Mouse (Mus musculus): Measurements from ENCODE around the gene Fgfr2. TPM values are rescaled to one million over a fixed set of nuclear protein-coding genes. Genes with fewer than 3 reads are reported as not detected.

The Fgfr2 gene
- polyA plus RNA-seq, 1 experiment from 2014 or later, result 99.3 TPM

- Histone ChIP-seq H3K9me3 (replicated peaks) (no peaks in the 10 kb centered on the region), H3K36me3 (peaks cover 40% of the 10 kb centered on the region), H3K27me3 (ENCODE audit: low read depth, poor library complexity, severe bottlenecking) (peaks cover 41% of the 10 kb centered on the region), H3K4me1 (peaks cover 40% of the 10 kb centered on the region), H3K4me3 (peak overlapping the region; percentile 88), H3K27ac (replicated peaks) (peak overlapping the region; percentile 98)
- DNase-seq (ENCODE audit: low spot score), result no peak
- WGBS, result under 1% methylated on average over 14 of the region's 14 CpGs
Observed at GRCm38 (mm10) chr7:131560697-131561042, 1562.5 kb downstream of the Fgfr2 start.

- WGBS, result 0% methylated on average over 46 of the region's 51 CpGs
- Histone ChIP-seq H3K4me3 (peak within 1 kb of the TSS; percentile 88), H3K4me1 (peaks cover 45% of the 10 kb centered on the region), H3K9me3 (replicated peaks) (no peaks in the 10 kb centered on the region), H3K36me3 (peaks cover 35% of the 10 kb centered on the region), H3K27me3 (ENCODE audit: low read depth, poor library complexity, severe bottlenecking) (peaks cover 46% of the 10 kb centered on the region), H3K27ac (replicated peaks) (peak within 1 kb of the TSS; percentile 98)
- peak; percentile 94 for DNase-seq (ENCODE audit: low spot score)
Observed at GRCm38 (mm10) chr7:131559986-131560696, 1563.0 kb downstream of the Fgfr2 start, which contains the start of gene Bub3. Gene Bub3, plus strand, starts transcription at chr7:131560222.

GRCm38 (mm10) chr7:131557751-131558150, 1565.4 kb downstream of the Fgfr2 start:
- no peak for DNase-seq (ENCODE audit: low spot score)
- Histone ChIP-seq H3K9me3 (replicated peaks) (no peaks in the 10 kb centered on the region), H3K4me3 (no peak overlapping the region), H3K27ac (replicated peaks) (no peak overlapping the region), H3K36me3 (peaks cover 11% of the 10 kb centered on the region), H3K27me3 (ENCODE audit: low read depth, poor library complexity, severe bottlenecking) (peaks cover 70% of the 10 kb centered on the region), H3K4me1 (peaks cover 61% of the 10 kb centered on the region)
- WGBS, result 33% methylated on average over 2 of the region's 2 CpGs

- Histone ChIP-seq H3K27ac (replicated peaks) (no peak overlapping the region), H3K4me3 (peak overlapping the region; percentile 34), H3K27me3 (ENCODE audit: low read depth, poor library complexity, severe bottlenecking) (peaks cover 80% of the 10 kb centered on the region), H3K36me3 (peaks cover under 1% of the 10 kb centered on the region), H3K9me3 (replicated peaks) (no peaks in the 10 kb centered on the region), H3K4me1 (peaks cover 56% of the 10 kb centered on the region)
- under 1% methylated on average over 37 of the region's 37 CpGs for WGBS
- DNase-seq (ENCODE audit: low spot score), result peak; percentile 66
Observed at GRCm38 (mm10) chr7:131556541-131557271, 1566.4 kb downstream of the Fgfr2 start.

- H3K27ac ChIP-seq (replicated peaks), result no peak overlapping the region
- H3K36me3 ChIP-seq, result no peaks in the 10 kb centered on the region
- no peak for DNase-seq (ENCODE audit: low spot score)
- no peaks in the 10 kb centered on the region for H3K9me3 ChIP-seq (replicated peaks)
- no peak overlapping the region for H3K4me3 ChIP-seq
- H3K27me3 ChIP-seq (ENCODE audit: low read depth, poor library complexity, severe bottlenecking), result peaks cover 86% of the 10 kb centered on the region
- H3K4me1 ChIP-seq, result peaks cover 50% of the 10 kb centered on the region
- whole genome bisulfite sequencing, result 2% methylated on average over 9 of the region's 9 CpGs
Observed at GRCm38 (mm10) chr7:131556116-131556515, 1567.0 kb downstream of the Fgfr2 start.

GRCm38 (mm10) chr7:131555301-131556081, 1567.7 kb downstream of the Fgfr2 start:
- peak; percentile 66 for DNase-seq (ENCODE audit: low spot score)
- H3K9me3 ChIP-seq (replicated peaks), result no peaks in the 10 kb centered on the region
- no peaks in the 10 kb centered on the region for H3K36me3 ChIP-seq
- H3K27ac ChIP-seq (replicated peaks), result no peak overlapping the region
- H3K27me3 ChIP-seq (ENCODE audit: low read depth, poor library complexity, severe bottlenecking), result peaks cover 93% of the 10 kb centered on the region
- H3K4me1 ChIP-seq, result peaks cover 49% of the 10 kb centered on the region
- WGBS, result under 1% methylated on average over 68 of the region's 68 CpGs
- H3K4me3 ChIP-seq, result peak overlapping the region; percentile 32

- H3K36me3 ChIP-seq, result no peaks in the 10 kb centered on the region
- DNase-seq (ENCODE audit: low spot score), result peak; percentile 68
- WGBS, result under 1% methylated on average over 45 of the region's 45 CpGs
- peaks cover 100% of the 10 kb centered on the region for H3K27me3 ChIP-seq (ENCODE audit: low read depth, poor library complexity, severe bottlenecking)
- H3K4me3 ChIP-seq, result peak overlapping the region; percentile 59
- H3K27ac ChIP-seq (replicated peaks), result peak overlapping the region; percentile 46
- H3K9me3 ChIP-seq (replicated peaks), result no peaks in the 10 kb centered on the region
- peaks cover 49% of the 10 kb centered on the region for H3K4me1 ChIP-seq
Observed at GRCm38 (mm10) chr7:131554341-131555180, 1568.6 kb downstream of the Fgfr2 start.

GRCm38 (mm10) chr7:131553771-131554175, 1569.4 kb downstream of the Fgfr2 start:
- Histone ChIP-seq H3K27ac (replicated peaks) (peak overlapping the region; percentile 46), H3K4me3 (peak overlapping the region; percentile 59), H3K9me3 (replicated peaks) (no peaks in the 10 kb centered on the region), H3K27me3 (ENCODE audit: low read depth, poor library complexity, severe bottlenecking) (peaks cover 100% of the 10 kb centered on the region), H3K4me1 (peaks cover 49% of the 10 kb centered on the region), H3K36me3 (no peaks in the 10 kb centered on the region)
- WGBS, result under 1% methylated on average over 39 of the region's 39 CpGs
- DNase-seq (ENCODE audit: low spot score), result peak; percentile 80

- Histone ChIP-seq H3K27ac (replicated peaks) (no peak overlapping the region), H3K4me1 (peaks cover 49% of the 10 kb centered on the region), H3K4me3 (no peak overlapping the region), H3K9me3 (replicated peaks) (no peaks in the 10 kb centered on the region), H3K36me3 (no peaks in the 10 kb centered on the region), H3K27me3 (ENCODE audit: low read depth, poor library complexity, severe bottlenecking) (peaks cover 100% of the 10 kb centered on the region)
- 1% methylated on average over 5 of the region's 5 CpGs for WGBS
- DNase-seq (ENCODE audit: low spot score), result no peak
Observed at GRCm38 (mm10) chr7:131552781-131553180, 1570.4 kb downstream of the Fgfr2 start.

GRCm38 (mm10) chr7:131551931-131552741, 1571.0 kb downstream of the Fgfr2 start:
- 0 out of 2 replicates have a peak overlapping the region, but pooled peaks have one; percentile 14 for H3K4me3 ChIP-seq
- H3K9me3 ChIP-seq (replicated peaks), result no peaks in the 10 kb centered on the region
- DNase-seq (ENCODE audit: low spot score), result peak; percentile 67
- under 1% methylated on average over 42 of the region's 42 CpGs for WGBS
- H3K4me1 ChIP-seq, result peaks cover 46% of the 10 kb centered on the region
- H3K36me3 ChIP-seq, result no peaks in the 10 kb centered on the region
- peaks cover 100% of the 10 kb centered on the region for H3K27me3 ChIP-seq (ENCODE audit: low read depth, poor library complexity, severe bottlenecking)
- no peak overlapping the region for H3K27ac ChIP-seq (replicated peaks)

- H3K36me3 ChIP-seq, result no peaks in the 10 kb centered on the region
- H3K27ac ChIP-seq (replicated peaks), result no peak overlapping the region
- peaks cover 39% of the 10 kb centered on the region for H3K4me1 ChIP-seq
- DNase-seq (ENCODE audit: low spot score), result peak; percentile 35
- H3K4me3 ChIP-seq, result no peak overlapping the region
- H3K27me3 ChIP-seq (ENCODE audit: low read depth, poor library complexity, severe bottlenecking), result peaks cover 100% of the 10 kb centered on the region
- no peaks in the 10 kb centered on the region for H3K9me3 ChIP-seq (replicated peaks)
- 2% methylated on average over 4 of the region's 4 CpGs for WGBS
Observed at GRCm38 (mm10) chr7:131551471-131551870, 1571.7 kb downstream of the Fgfr2 start.
